Mouse (Mus musculus): ENCODE data around the gene Ssxb5. TPM values are rescaled to one million over a fixed set of nuclear protein-coding genes. Genes with fewer than 3 reads are reported as not detected.
"Not testable (repeated sequence)": the region's sequence is repeated elsewhere in the genome, so short reads cannot be mapped to it uniquely, and the experiment has no call there.

Ssxb5 gene
- polyA plus RNA-seq (2015; fragmentation: Nextera tagmentation; extraction: Ambion mirVana): not detected in 2 replicates

DNA sequence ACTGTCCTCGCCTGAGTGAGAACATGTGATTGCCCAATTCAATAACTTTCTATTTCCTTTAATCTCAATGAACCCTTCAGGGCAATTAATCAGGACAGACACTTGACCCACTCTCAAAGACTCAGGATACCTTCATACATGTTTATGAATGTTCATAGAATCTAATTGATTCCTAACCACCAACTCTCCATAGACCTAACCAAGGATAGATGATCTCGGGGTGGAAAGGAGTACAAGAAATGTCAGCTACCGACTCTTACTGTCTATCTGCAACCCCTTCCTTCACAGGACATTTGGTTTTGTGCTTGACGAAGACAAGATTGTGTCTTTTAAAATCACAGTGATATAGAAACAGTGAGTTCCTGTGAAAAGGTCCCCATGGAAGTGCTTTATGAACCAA, at the start of gene Ssxb5:
TSS of gene Ssxb5 (plus strand) at position 301 of the 400 bp plus-strand sequence.
- not testable (repeated sequence) for ATAC-seq (ENCODE audit: low read depth); H3K4me2 ChIP-seq (ENCODE audit: low read depth, low read length); H3K27me3 ChIP-seq (ENCODE audit: control insufficient read depth, insufficient read depth, low read depth, low read length); H3K9me3 ChIP-seq (replicated peaks; ENCODE audit: control insufficient read depth, low read length); H3K4me3 ChIP-seq (ENCODE audit: low read depth, low read length); H3K9ac ChIP-seq (ENCODE audit: low read depth, low read length); H3K4me1 ChIP-seq (ENCODE audit: control insufficient read depth, low read depth, low read length); H3K27ac ChIP-seq (ENCODE audit: low read length); H3K36me3 ChIP-seq (ENCODE audit: control insufficient read depth, insufficient read depth)
- WGBS (ENCODE audit: insufficient replicate concordance): 42% methylated on average over 4 of the region's 4 CpGs

DNA sequence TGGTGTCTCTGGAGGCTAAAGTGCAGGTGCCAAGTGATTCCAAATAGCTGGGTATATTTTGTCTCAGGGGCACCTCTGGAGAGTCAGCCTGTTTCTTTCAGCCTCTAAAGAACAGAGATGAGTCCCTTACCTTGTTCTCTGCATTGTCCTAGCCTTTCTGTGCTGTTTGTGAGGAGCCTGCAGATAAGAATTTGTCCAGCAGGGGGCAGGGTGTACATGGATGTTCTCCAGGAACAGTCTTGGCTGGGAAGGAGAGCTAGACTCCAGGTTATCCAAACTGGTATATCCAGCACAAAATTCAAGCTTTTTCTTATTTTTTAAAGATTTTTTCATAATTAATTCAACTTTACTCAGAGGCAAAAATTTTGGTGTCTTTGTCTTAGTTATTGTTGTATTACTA, 28.6 kb downstream of the Ssxb5 start:
- Histone ChIP-seq H3K9me3 (replicated peaks; ENCODE audit: control insufficient read depth, low read length) (no peaks in the 10 kb centered on the region), H3K4me3 (ENCODE audit: low read depth, low read length) (no peak overlapping the region), H3K27ac (ENCODE audit: low read length) (no peak overlapping the region), H3K9ac (ENCODE audit: low read depth, low read length) (no peak overlapping the region), H3K4me1 (ENCODE audit: control insufficient read depth, low read depth, low read length) (no peaks in the 10 kb centered on the region), H3K4me2 (ENCODE audit: low read depth, low read length) (no peak overlapping the region), H3K27me3 (ENCODE audit: control insufficient read depth, insufficient read depth, low read depth, low read length) (no peaks in the 10 kb centered on the region), H3K36me3 (ENCODE audit: control insufficient read depth, insufficient read depth) (no peaks in the 10 kb centered on the region)
- no peak for ATAC-seq (ENCODE audit: low read depth)

DNA sequence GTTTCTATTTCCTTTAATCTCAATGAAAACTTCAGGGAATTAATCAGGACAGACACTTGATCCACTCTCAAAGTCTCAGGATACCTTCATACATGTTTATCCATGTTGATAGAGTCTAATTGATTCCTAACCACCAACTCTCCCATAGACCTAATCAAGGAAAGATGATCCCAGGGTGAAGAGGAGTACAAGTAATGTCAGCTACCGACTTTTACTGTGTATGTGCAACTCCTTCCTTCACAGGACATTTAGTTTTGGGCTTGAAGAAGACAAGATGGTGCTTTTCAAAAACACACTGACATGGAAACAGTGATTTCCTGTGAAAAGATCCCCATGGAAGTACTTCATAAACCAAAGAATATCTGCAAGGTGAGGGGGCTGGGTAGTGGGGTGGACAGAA, 40.2 kb downstream of the Ssxb5 start, which contains the start of gene Gm6592:
TSS of gene Gm6592 (plus strand) at position 301 of the 400 bp plus-strand sequence.
- no peak within 1 kb of the TSS for H3K9ac ChIP-seq (ENCODE audit: low read depth, low read length)
- WGBS (ENCODE audit: insufficient replicate concordance): 31% methylated on average over 1 of the region's 1 CpGs
- no peaks in the 10 kb centered on the region for H3K9me3 ChIP-seq (replicated peaks; ENCODE audit: control insufficient read depth, low read length)
- no peak within 1 kb of the TSS for H3K4me2 ChIP-seq (ENCODE audit: low read depth, low read length)
- no peak for ATAC-seq (ENCODE audit: low read depth)
- no peak within 1 kb of the TSS for H3K4me3 ChIP-seq (ENCODE audit: low read depth, low read length)
- H3K27ac ChIP-seq (ENCODE audit: low read length): no peak within 1 kb of the TSS
- no peaks in the 10 kb centered on the region for H3K36me3 ChIP-seq (ENCODE audit: control insufficient read depth, insufficient read depth)
- H3K4me1 ChIP-seq (ENCODE audit: control insufficient read depth, low read depth, low read length): no peaks in the 10 kb centered on the region
- no peaks in the 10 kb centered on the region for H3K27me3 ChIP-seq (ENCODE audit: control insufficient read depth, insufficient read depth, low read depth, low read length)

DNA sequence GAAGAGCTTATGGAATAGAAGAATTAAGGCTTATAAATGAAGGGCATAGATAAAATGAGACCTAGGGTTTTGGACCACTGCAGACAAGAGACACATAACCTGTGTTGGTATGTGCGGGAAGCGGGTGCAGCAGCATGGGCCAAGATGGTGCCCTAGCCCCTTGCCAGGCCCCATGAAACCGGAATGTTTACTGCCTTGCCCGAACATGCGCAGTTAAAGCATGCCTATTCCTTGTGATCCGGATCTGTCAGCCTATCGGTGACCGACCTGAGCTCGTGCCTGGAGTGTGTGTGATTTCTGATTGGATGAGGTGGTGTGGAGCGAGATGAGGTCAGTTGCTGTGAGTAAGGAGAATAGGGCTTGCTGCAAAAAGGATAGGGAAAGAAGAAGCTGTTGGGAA, 49.0 kb downstream of the Ssxb5 start:
- Histone ChIP-seq H3K4me1 (ENCODE audit: control insufficient read depth, low read depth, low read length) (no peaks in the 10 kb centered on the region), H3K36me3 (ENCODE audit: control insufficient read depth, insufficient read depth) (no peaks in the 10 kb centered on the region), H3K9me3 (replicated peaks; ENCODE audit: control insufficient read depth, low read length) (no peaks in the 10 kb centered on the region), H3K27me3 (ENCODE audit: control insufficient read depth, insufficient read depth, low read depth, low read length) (no peaks in the 10 kb centered on the region), H3K4me2 (ENCODE audit: low read depth, low read length) (no peak overlapping the region), H3K27ac (ENCODE audit: low read length) (no peak overlapping the region), H3K9ac (ENCODE audit: low read depth, low read length) (no peak overlapping the region), H3K4me3 (ENCODE audit: low read depth, low read length) (no peak overlapping the region)
- WGBS (ENCODE audit: insufficient replicate concordance): 76% methylated on average over 10 of the region's 10 CpGs
- ATAC-seq (ENCODE audit: low read depth): no peak

Other genes starting within 250 kb of the Ssxb5 start
- not detected in 2 replicates for gene Ssxb3, start 211.9 kb upstream of the Ssxb5 start, polyA plus RNA-seq (2015; fragmentation: Nextera tagmentation; extraction: Ambion mirVana)
- not detected in 2 replicates for gene Ssxb8, start 112.8 kb upstream of the Ssxb5 start, polyA plus RNA-seq (2015; fragmentation: Nextera tagmentation; extraction: Ambion mirVana)
- not detected in 2 replicates for gene Ssx9, start 55.3 kb upstream of the Ssxb5 start, polyA plus RNA-seq (2015; fragmentation: Nextera tagmentation; extraction: Ambion mirVana)
- gene Gm6592, start 40.3 kb downstream of the Ssxb5 start, polyA plus RNA-seq (2015; fragmentation: Nextera tagmentation; extraction: Ambion mirVana): not detected in 2 replicates
- not detected in 2 replicates for gene Gm5751, start 70.6 kb downstream of the Ssxb5 start, polyA plus RNA-seq (2015; fragmentation: Nextera tagmentation; extraction: Ambion mirVana)
- gene B630019K06Rik, start 88.7 kb downstream of the Ssxb5 start, polyA plus RNA-seq (2015; fragmentation: Nextera tagmentation; extraction: Ambion mirVana): 0.19 and 0.25 TPM in 2 replicates
- not detected in 2 replicates for gene Fthl17b, start 159.3 kb downstream of the Ssxb5 start, polyA plus RNA-seq (2015; fragmentation: Nextera tagmentation; extraction: Ambion mirVana)
- gene Fthl17c, start 172.9 kb downstream of the Ssxb5 start, polyA plus RNA-seq (2015; fragmentation: Nextera tagmentation; extraction: Ambion mirVana): not detected in 2 replicates
- not detected in 2 replicates for gene Fthl17d, start 183.1 kb downstream of the Ssxb5 start, polyA plus RNA-seq (2015; fragmentation: Nextera tagmentation; extraction: Ambion mirVana)
- gene Fthl17e, start 229.8 kb downstream of the Ssxb5 start, polyA plus RNA-seq (2015; fragmentation: Nextera tagmentation; extraction: Ambion mirVana): not detected in 2 replicates

All from liver, embryonic 16.5 days (tissue).